Mouse (Mus musculus) myocyte (in vitro differentiated cells): ENCODE data around the gene Gm10382.
A peak's percentile ranks its signal among the peaks of the same experiment; 100 is the strongest.

Source experiments
- CEBPB ChIP-seq: IDR thresholded peaks from 2 replicates; pipeline ENCODE4 v1.6.1; 2011; ENCODE audit warnings: mild to moderate bottlenecking, moderate library complexity; ENCODE audit not compliant: poor library complexity, insufficient read depth, severe bottlenecking
- E2F4 ChIP-seq: IDR thresholded peaks from one replicate; pipeline ENCODE4 v1.6.1; 2011; ENCODE audit warnings: mild to moderate bottlenecking, control low read depth, moderate library complexity; ENCODE audit not compliant: insufficient read depth
- MYOD1 ChIP-seq, 3 experiments: IDR thresholded peaks; one replicate each; pipeline ENCODE4 v1.6.1; 2011; ENCODE audit warnings: control low read depth in 2 of 3, low read depth in 2 of 3, mild to moderate bottlenecking in 2 of 3, moderate library complexity in 1 of 3; ENCODE audit not compliant: insufficient read length in 2 of 3, control insufficient read depth in 1 of 3
- MYOG ChIP-seq, 3 experiments: IDR thresholded peaks; one replicate each; pipeline ENCODE4 v1.6.1; 2011; ENCODE audit warnings: control low read depth in 2 of 3, low read depth in 2 of 3, mild to moderate bottlenecking in 2 of 3; ENCODE audit not compliant: insufficient read length in 2 of 3, control insufficient read depth in 1 of 3, insufficient read depth in 1 of 3
- POLR2A ChIP-seq: IDR thresholded peaks from one replicate; pipeline ENCODE4 v1.6.1; 2011; ENCODE audit warnings: low read depth, mild to moderate bottlenecking, control low read depth, moderate library complexity; ENCODE audit not compliant: insufficient read length
- POLR2AphosphoS2 ChIP-seq: IDR thresholded peaks from one replicate; pipeline ENCODE4 v1.6.1; 2011; ENCODE audit warnings: low read depth, control low read depth; ENCODE audit not compliant: insufficient read length
- TCF12 ChIP-seq: IDR thresholded peaks from one replicate; pipeline ENCODE4 v1.6.1; 2011; ENCODE audit warnings: mild to moderate bottlenecking, control low read depth; ENCODE audit not compliant: poor library complexity, insufficient read depth, severe bottlenecking
- USF1 ChIP-seq: IDR thresholded peaks from one replicate; pipeline ENCODE4 v1.6.1; 2011; ENCODE audit warnings: low read depth, mild to moderate bottlenecking, control low read depth, moderate library complexity

DNA sequence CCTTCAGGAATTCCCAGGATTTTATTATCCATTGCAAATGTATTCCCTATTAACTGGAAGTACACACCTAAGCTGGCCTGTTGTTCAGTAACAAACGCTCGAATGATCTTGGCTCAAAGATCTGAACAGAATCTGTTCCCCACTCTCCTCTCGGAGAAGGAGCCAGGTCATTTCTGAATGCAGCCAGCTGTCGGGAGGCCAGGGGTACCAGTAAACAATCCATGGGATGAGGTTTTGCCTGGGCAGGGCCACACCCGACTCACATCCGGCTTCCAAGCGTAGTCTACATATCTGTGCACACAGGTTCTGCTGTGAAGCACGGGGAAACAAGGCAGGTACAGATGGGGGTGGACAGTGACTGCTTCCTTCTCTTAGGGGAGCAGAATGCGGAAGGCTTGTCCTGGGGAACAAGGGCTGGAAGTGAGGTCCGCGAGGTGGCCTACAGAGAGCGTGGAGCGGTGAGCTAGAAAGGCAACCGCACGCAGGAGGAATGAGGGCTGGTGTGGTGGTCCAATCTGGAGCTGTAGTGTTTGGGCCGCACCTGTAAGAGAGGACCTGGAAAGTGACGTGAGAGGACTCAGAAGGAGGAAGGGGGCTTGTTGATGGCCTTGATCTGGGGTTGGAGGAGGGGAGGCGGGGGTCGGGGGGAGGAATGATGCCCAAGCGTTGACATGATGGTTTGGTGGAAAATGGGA is 17.3 kb downstream of the Gm10382 start:
- TF ChIP-seq E2F4 (no peak), MYOD1 (IDR thresholded peaks at IDR 0.05; ENCODE audit: control insufficient read depth in 1 of 3, insufficient read length in 2 of 3, low read depth in 2 of 3) (peak in 1 of 3 experiments; percentile 32), POLR2A (no peak), TCF12 (no peak), POLR2AphosphoS2 (no peak), CEBPB (no peak), USF1 (no peak), MYOG (IDR thresholded peaks at IDR 0.05; ENCODE audit: control insufficient read depth in 1 of 3, insufficient read depth in 1 of 3, insufficient read length in 2 of 3, low read depth in 2 of 3) (peak in 1 of 3 experiments; percentile 62)
